Mouse (Mus musculus): ENCODE data around the gene Barhl2. TPM values are rescaled to one million over a fixed set of nuclear protein-coding genes. Genes with fewer than 3 reads are reported as not detected.

Barhl2 gene
- total and polyA plus RNA-seq, 3 experiments, result not detected

- DNase-seq (ENCODE audit: low read depth, low spot score), result no peak
- H3K79me2 ChIP-seq (ENCODE audit: control insufficient read depth, insufficient read depth, low read length, poor library complexity), result no peaks in the 10 kb centered on the region
- TF ChIP-seq ZC3H11A (IDR thresholded peaks at IDR 0.05; ENCODE audit: low read depth, low read length) (no peak), BHLHE40 (IDR thresholded peaks at IDR 0.05; ENCODE audit: borderline replicate concordance, low read depth, low read length) (no peak), MYC (IDR thresholded peaks at IDR 0.05; ENCODE audit: low read depth, low read length) (no peak), RAD21 (IDR thresholded peaks at IDR 0.05; ENCODE audit: low read depth, low read length) (no peak), TAL1 (IDR thresholded peaks at IDR 0.05; ENCODE audit: low read length) (no peak), MAX (IDR thresholded peaks at IDR 0.05; ENCODE audit: low read length) (no peak), EP300 (IDR thresholded peaks at IDR 0.05; ENCODE audit: low read depth in 1 of 2, low read length in 2 of 2) (no peak), SMC3 (IDR thresholded peaks at IDR 0.05; ENCODE audit: low read depth, low read length) (no peak), ETS1 (IDR thresholded peaks at IDR 0.05; ENCODE audit: low read depth, low read length) (no peak), JUND (IDR thresholded peaks at IDR 0.05; ENCODE audit: low read depth, low read length) (no peak), KAT2A (conservative IDR thresholded peaks at IDR 0.05; ENCODE audit: low read depth, low read length) (no peak), MXI1 (IDR thresholded peaks at IDR 0.05; ENCODE audit: low read depth, low read length) (no peak), USF1 (IDR thresholded peaks at IDR 0.05; ENCODE audit: low read depth, low read length) (no peak), HCFC1 (IDR thresholded peaks at IDR 0.05; ENCODE audit: low read depth, low read length) (no peak), SIN3A (IDR thresholded peaks at IDR 0.05; ENCODE audit: low read length) (no peak), E2F4 (IDR thresholded peaks at IDR 0.05; ENCODE audit: borderline replicate concordance, low read depth, low read length) (no peak), MYB (IDR thresholded peaks at IDR 0.05; ENCODE audit: low read depth, low read length) (no peak), MEF2A (IDR thresholded peaks at IDR 0.05; ENCODE audit: extremely low read depth, insufficient replicate concordance, low read depth, low read length, poor library complexity, severe bottlenecking) (no peak), TCF12 (IDR thresholded peaks at IDR 0.05; ENCODE audit: low read depth, low read length) (no peak), CHD1 (IDR thresholded peaks at IDR 0.05; ENCODE audit: low read depth, low read length) (no peak)
- H3K36me3 ChIP-seq (ENCODE audit: control insufficient read depth in 1 of 2, insufficient read depth in 2 of 2, low read length in 2 of 2), result no peaks in the 10 kb centered on the region
- H3K4me1 ChIP-seq (ENCODE audit: control insufficient read depth in 1 of 2, insufficient read depth in 2 of 2, low read length in 2 of 2), result no peaks in the 10 kb centered on the region
- H3K27me3 ChIP-seq (ENCODE audit: control insufficient read depth in 1 of 2, insufficient read depth in 2 of 2, low read length in 2 of 2), result no peaks in the 10 kb centered on the region
- no peak overlapping the region for H3K4me3 ChIP-seq (ENCODE audit: control insufficient read depth in 1 of 2, insufficient read depth in 1 of 2, low read depth in 2 of 2, low read length in 2 of 2)
- H3K9ac ChIP-seq (ENCODE audit: control insufficient read depth, low read depth, low read length, poor library complexity, severe bottlenecking), result no peak overlapping the region
- H3K9me3 ChIP-seq (replicated peaks; ENCODE audit: insufficient read depth, low read length), result no peaks in the 10 kb centered on the region
- no peak overlapping the region for H3K27ac ChIP-seq (ENCODE audit: control insufficient read depth, low read depth, low read length)
These were observed 33.8 kb upstream of the Barhl2 start for GRCm38 (mm10) chr5:106491771-106492170.

GRCm38 (mm10) chr5:106472105-106472500 lies 14.1 kb upstream of the Barhl2 start:
- Histone ChIP-seq H3K36me3 (ENCODE audit: control insufficient read depth in 1 of 2, insufficient read depth in 2 of 2, low read length in 2 of 2) (no peaks in the 10 kb centered on the region), H3K79me2 (ENCODE audit: control insufficient read depth, insufficient read depth, low read length, poor library complexity) (no peaks in the 10 kb centered on the region), H3K4me1 (ENCODE audit: control insufficient read depth in 1 of 2, insufficient read depth in 2 of 2, low read length in 2 of 2) (no peaks in the 10 kb centered on the region), H3K4me3 (ENCODE audit: control insufficient read depth in 1 of 2, insufficient read depth in 1 of 2, low read depth in 2 of 2, low read length in 2 of 2) (no peak overlapping the region), H3K27me3 (ENCODE audit: control insufficient read depth in 1 of 2, insufficient read depth in 2 of 2, low read length in 2 of 2) (no peaks in the 10 kb centered on the region), H3K9ac (ENCODE audit: control insufficient read depth, low read depth, low read length, poor library complexity, severe bottlenecking) (no peak overlapping the region), H3K27ac (ENCODE audit: control insufficient read depth, low read depth, low read length) (no peak overlapping the region), H3K9me3 (replicated peaks; ENCODE audit: insufficient read depth, low read length) (no peaks in the 10 kb centered on the region)
- DNase-seq (ENCODE audit: low read depth, low spot score), result no peak
- TF ChIP-seq HCFC1 (IDR thresholded peaks at IDR 0.05; ENCODE audit: low read depth, low read length) (no peak), KAT2A (conservative IDR thresholded peaks at IDR 0.05; ENCODE audit: low read depth, low read length) (no peak), ZNF384 (IDR thresholded peaks at IDR 0.05; ENCODE audit: low read depth, low read length) (no peak), CHD1 (IDR thresholded peaks at IDR 0.05; ENCODE audit: low read depth, low read length) (no peak), NRF1 (IDR thresholded peaks at IDR 0.05; ENCODE audit: insufficient read depth, low read depth, low read length, poor library complexity, severe bottlenecking) (no peak), ZKSCAN1 (IDR thresholded peaks at IDR 0.05; ENCODE audit: low read depth, low read length) (no peak), BHLHE40 (IDR thresholded peaks at IDR 0.05; ENCODE audit: borderline replicate concordance, low read depth, low read length) (no peak), POLR2AphosphoS2 (IDR thresholded peaks at IDR 0.05; ENCODE audit: low read length) (no peak), POLR2AphosphoS5 (IDR thresholded peaks at IDR 0.05; ENCODE audit: borderline replicate concordance, low read depth, low read length) (no peak), RCOR1 (IDR thresholded peaks at IDR 0.05; ENCODE audit: low read depth, low read length) (no peak), GATA1 (IDR thresholded peaks at IDR 0.05; ENCODE audit: low read depth, low read length) (no peak), ZC3H11A (IDR thresholded peaks at IDR 0.05; ENCODE audit: low read depth, low read length) (no peak), EP300 (IDR thresholded peaks at IDR 0.05; ENCODE audit: low read depth in 1 of 2, low read length in 2 of 2) (no peak), POLR2A (IDR thresholded peaks at IDR 0.05; ENCODE audit: control insufficient read depth in 1 of 2, insufficient read depth in 1 of 2, low read depth in 1 of 2, low read length in 2 of 2, poor library complexity in 1 of 2) (no peak), E2F4 (IDR thresholded peaks at IDR 0.05; ENCODE audit: borderline replicate concordance, low read depth, low read length) (no peak), MYC (IDR thresholded peaks at IDR 0.05; ENCODE audit: low read depth, low read length) (no peak), MXI1 (IDR thresholded peaks at IDR 0.05; ENCODE audit: low read depth, low read length) (no peak), RAD21 (IDR thresholded peaks at IDR 0.05; ENCODE audit: low read depth, low read length) (no peak), MEF2A (IDR thresholded peaks at IDR 0.05; ENCODE audit: extremely low read depth, insufficient replicate concordance, low read depth, low read length, poor library complexity, severe bottlenecking) (no peak)

Data from MEL (cell line).